Mouse (Mus musculus) adipocyte (in vitro differentiated cells): ENCODE measurements around the gene Tmem178.

Source experiments
- DNase-seq: peaks from one replicate; pipeline ENCODE4 v3.0.0-alpha.2; 2016; ENCODE audit warnings: low spot score

Tmem178 gene

DNA sequence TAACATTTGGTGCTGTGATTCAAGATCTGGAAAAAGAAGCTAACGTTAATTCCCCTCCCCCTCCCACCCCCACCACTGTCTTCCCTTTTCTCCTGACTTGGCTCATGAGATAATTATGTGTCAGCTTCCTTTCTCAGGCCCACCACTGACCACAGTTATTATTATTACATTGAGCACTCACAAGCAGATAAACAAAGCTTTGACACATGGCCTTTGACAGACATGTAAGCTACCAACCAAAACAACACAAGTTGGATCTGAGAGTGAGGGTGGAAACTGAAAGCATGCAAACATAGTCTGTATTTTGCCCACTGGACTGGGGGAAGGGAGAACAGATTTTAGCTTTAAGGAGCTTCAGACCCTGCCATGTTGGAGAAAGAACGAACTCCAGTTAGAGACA is 52.8 kb downstream of the Tmem178 start:
- peak; percentile 60 for DNase-seq

- no peak for DNase-seq
Measured at GRCm38 (mm10) chr17:80998958-80999357, 54.5 kb downstream of the Tmem178 start.

- DNase-seq, result no peak
Measured at GRCm38 (mm10) chr17:81001010-81001409, 56.6 kb downstream of the Tmem178 start.

GRCm38 (mm10) chr17:81001647-81002046 is 57.2 kb downstream of the Tmem178 start:
- DNase-seq, result no peak

DNA sequence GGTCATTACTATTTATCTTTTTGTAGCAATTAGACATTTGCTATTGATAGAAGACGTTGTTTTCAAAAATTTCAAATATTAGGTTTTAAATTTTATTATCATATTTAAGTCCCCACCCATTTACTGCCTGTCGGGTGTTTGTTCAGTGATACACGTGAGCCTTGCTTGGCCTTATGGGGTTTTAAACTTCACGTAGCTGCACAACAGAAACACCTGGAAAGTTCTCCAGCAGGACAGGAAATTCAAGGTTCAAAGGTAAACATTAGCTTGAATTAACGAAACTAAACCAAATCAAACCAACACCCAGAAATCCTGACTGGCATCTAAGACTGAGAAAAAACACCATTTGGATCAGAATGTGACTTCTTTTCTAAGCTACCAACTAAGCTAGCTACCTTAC is 57.7 kb downstream of the Tmem178 start:
- DNase-seq, result no peak

GRCm38 (mm10) chr17:81004454-81004853 is 60.0 kb downstream of the Tmem178 start:
- no peak for DNase-seq

DNA sequence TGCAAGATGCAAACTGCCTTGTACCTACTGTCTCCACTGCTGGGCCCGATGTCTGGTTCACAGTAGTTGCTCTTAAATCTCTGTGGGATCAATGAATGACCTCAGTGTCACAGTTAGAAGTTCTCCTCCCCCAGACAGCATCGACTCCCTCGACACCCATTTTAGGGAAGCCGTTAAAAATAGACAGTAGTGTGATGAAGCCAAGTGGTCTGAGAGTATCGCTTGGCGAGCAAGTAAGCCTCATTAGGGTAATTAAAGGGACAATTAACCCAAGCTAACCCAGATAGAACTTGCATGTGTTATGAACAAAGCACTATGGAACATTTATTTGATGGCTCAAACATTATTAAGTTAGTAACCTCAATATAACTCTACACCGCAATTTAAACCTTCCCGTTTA is 60.9 kb downstream of the Tmem178 start:
- no peak for DNase-seq

DNA sequence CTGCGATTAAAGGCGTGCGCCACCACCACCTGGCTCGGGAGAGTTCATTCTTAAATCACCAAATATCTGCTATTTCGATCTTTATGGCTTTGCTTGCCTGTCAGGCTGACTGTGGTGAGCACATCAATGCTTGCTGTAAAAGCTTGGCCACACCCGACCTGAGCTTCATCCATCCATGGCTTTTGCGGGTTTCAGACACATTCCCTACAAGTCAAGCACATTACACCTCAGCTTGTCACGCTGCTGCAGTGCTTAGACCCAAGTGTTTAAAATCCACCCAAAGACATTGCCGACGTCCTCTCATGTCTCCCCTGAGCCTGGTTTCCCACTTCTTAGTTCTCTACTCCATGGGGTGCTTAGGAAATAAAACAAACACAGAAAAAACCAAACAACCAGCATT is 64.7 kb downstream of the Tmem178 start:
- no peak for DNase-seq

- DNase-seq, result no peak
Measured at GRCm38 (mm10) chr17:81010199-81010598, 65.8 kb downstream of the Tmem178 start.

- DNase-seq, result no peak
Measured at GRCm38 (mm10) chr17:81010844-81011685, 66.6 kb downstream of the Tmem178 start.

DNA sequence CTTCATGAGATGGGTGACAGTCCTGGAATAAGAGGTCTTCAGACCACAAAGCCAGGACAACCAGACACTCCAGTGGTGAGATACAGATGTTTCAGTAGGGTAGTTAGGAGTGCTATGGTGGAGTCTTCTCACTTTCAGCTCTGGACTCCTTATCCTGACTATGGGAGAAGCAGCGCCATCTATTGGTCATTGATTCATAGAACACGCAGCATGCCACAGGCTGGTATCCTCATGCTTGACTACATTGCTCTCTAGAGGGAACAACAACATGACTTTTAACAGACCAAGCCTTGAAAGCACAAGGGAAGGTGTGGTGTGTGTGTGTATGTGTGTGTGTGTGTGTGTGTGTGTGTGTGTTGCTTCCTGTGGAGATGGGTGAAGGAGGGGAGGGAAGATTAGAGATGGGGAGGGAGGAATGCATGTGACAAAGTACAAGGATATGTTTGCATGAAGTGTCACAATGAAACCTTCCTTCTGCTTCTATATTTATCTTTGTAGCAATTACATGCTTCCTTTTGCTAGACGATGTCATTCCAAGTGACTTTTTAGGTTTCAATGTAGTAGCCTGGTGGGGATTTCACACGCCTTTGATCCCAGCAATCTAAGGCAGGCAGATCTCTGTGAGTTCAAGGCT is 71.5 kb downstream of the Tmem178 start:
- peak; percentile 88 for DNase-seq

GRCm38 (mm10) chr17:81017132-81017531 is 72.7 kb downstream of the Tmem178 start:
- peak; percentile 72 for DNase-seq

DNA sequence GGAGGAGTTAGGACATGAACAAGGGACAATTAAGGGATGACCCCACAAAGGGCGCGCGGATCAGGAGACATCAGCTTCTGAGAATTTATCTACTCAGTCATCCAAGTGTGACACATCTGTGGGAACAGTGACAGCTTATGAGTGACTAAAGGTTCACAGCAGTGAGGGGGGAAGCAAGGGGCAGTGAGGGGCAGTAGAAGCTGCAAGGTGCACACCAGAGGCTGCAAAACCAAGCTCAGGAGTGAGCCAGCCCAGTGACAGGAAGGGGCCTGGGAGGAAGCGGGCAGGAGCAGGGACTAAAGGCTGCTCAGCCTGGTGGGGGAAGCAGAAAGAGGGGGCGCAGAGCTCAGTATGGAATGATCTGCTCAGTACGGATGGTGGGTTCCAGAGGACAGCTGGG is 82.9 kb downstream of the Tmem178 start:
- DNase-seq, result no peak

GRCm38 (mm10) chr17:81031830-81032442 is 87.5 kb downstream of the Tmem178 start:
- DNase-seq, result no peak

DNA sequence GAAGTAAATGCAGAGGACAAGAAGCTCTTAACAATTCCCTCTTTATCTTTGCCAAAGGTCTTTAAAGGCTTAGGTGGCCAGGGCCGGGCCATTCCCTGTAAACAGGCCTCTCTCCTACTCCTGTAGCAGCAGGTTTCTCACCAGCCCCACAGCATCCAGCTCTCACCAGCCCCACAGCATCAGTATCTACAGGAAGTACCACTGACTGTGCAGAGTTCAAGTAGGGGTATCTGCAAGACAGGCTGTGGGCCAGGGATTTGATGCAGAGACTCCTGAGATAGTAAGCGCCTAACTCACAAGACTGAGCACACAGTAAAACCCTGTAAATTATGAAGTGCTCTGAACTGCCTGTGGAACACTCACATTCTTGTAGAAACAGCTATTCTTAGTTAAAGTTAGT is 88.5 kb downstream of the Tmem178 start:
- no peak for DNase-seq

GRCm38 (mm10) chr17:81035354-81035753 is 90.9 kb downstream of the Tmem178 start:
- no peak for DNase-seq

GRCm38 (mm10) chr17:81038707-81039408 is 94.4 kb downstream of the Tmem178 start:
- DNase-seq, result no peak

DNA sequence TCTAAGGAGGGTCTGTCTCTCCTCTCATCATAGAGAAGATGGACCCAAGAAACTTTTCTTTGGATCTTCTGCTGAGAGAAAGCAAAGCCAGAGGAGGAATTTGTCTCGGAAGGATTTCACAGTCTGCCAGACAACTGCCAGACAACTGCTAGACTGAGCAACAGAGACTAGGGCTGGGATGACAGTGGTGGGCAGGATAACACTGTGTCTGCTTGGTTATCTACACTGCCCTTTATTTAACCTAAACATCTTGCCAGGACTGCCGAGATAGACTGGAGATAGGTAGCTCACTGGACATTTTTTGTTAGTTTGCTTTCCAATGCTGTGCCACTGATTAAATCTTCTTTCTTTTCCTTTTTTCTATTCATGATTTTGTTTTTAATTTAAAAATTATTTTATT is 97.2 kb downstream of the Tmem178 start:
- DNase-seq, result no peak

- DNase-seq, result no peak
Measured at GRCm38 (mm10) chr17:81044356-81044755, 99.9 kb downstream of the Tmem178 start.

DNA sequence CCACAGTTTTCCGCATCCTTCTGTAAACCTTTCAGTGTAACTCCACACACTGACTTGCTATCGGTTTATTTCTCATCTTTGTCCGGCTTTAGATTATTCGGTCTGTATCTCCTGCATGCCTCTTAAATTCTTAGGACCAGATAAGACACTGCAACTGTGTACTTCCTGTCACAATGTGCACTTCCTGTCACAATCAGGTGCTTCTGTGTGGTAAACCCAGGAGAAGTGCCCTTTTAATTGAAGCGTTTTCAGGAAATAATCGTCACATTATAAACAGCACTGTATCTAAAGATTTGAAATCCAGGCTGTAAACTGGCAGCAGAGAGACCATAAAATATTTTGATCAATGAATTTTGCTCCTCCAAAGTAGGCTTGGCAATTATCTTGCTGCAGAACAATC is 100.7 kb downstream of the Tmem178 start:
- DNase-seq, result no peak

GRCm38 (mm10) chr17:81045525-81046150 is 101.2 kb downstream of the Tmem178 start:
- peak; percentile 46 for DNase-seq

- DNase-seq, result no peak
Measured at GRCm38 (mm10) chr17:81047930-81048564, 103.6 kb downstream of the Tmem178 start.
